Mouse (Mus musculus): ENCODE data around the gene Krtap3-2. TPM values are rescaled to one million over a fixed set of nuclear protein-coding genes. Genes with fewer than 3 reads are reported as not detected.
A peak's percentile ranks its signal among the peaks of the same experiment; 100 is the strongest.

The Krtap3-2 gene
- total and polyA plus RNA-seq, 3 experiments: 0.16 TPM; not detected in 2

- no peaks in the 10 kb centered on the region for H3K27me3 ChIP-seq (ENCODE audit: insufficient read depth, low read length)
- no peaks in the 10 kb centered on the region for H3K4me1 ChIP-seq (ENCODE audit: insufficient read depth, low read depth, low read length)
- no peak for DNase-seq (ENCODE audit: low spot score)
- no peak for ATAC-seq (ENCODE audit: extremely low read depth, insufficient number of reproducible peaks, low FRiP score, poor library complexity, severe bottlenecking)
- no peaks in the 10 kb centered on the region for H3K36me3 ChIP-seq (replicated peaks)
- H3K9me3 ChIP-seq (replicated peaks): peaks cover 11% of the 10 kb centered on the region
- TF ChIP-seq POLR2AphosphoS5 (IDR thresholded peaks at IDR 0.05; ENCODE audit: insufficient replicate concordance, low read depth, low read length) (no peak), TAL1 (conservative IDR thresholded peaks at IDR 0.05; ENCODE audit: low read depth, low read length) (no peak), GATA2 (IDR thresholded peaks at IDR 0.05; ENCODE audit: borderline replicate concordance, low read depth, low read length) (no peak), CTCF (IDR thresholded peaks at IDR 0.05; ENCODE audit: low read depth, low read length) (no peak), GATA1 (IDR thresholded peaks at IDR 0.05; ENCODE audit: borderline replicate concordance, low read length) (no peak)
- no peak overlapping the region for H3K4me3 ChIP-seq (ENCODE audit: low read depth, low read length)
Observed at GRCm38 (mm10) chr11:99581051-99581450, 24.4 kb upstream of the Krtap3-2 start.

DNA sequence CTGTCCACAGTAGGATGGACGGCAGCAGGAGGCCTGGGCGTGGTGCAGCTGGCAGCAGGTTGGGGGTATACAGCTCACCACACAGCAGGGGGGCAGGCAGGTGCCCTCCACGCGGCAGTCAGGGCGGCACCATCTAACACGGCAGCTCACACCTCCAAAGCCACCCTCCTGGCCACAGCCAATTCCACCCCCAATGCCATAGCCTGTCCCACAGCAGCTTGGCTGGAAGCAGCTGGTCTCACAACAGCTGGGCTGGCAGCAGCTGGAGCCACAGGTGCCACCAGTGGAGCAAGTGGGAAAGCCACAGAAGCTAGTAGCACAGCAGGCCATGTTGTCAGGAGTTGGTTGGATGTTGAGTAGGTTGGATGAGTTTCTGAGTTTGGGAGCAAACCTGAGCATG lies 24.0 kb upstream of the Krtap3-2 start, which contains the start of gene Krtap1-5:
Krtap1-5 (minus strand) TSS at position 381 of the 400 bp plus-strand sequence.
- Histone ChIP-seq H3K4me1 (ENCODE audit: insufficient read depth, low read depth, low read length) (no peaks in the 10 kb centered on the region), H3K27me3 (ENCODE audit: insufficient read depth, low read length) (no peaks in the 10 kb centered on the region), H3K9me3 (replicated peaks) (peaks cover 11% of the 10 kb centered on the region), H3K36me3 (replicated peaks) (no peaks in the 10 kb centered on the region), H3K4me3 (ENCODE audit: low read depth, low read length) (no peak within 1 kb of the TSS)
- no peak for ATAC-seq (ENCODE audit: extremely low read depth, insufficient number of reproducible peaks, low FRiP score, poor library complexity, severe bottlenecking)
- TF ChIP-seq GATA2 (IDR thresholded peaks at IDR 0.05; ENCODE audit: borderline replicate concordance, low read depth, low read length) (no peak), POLR2AphosphoS5 (IDR thresholded peaks at IDR 0.05; ENCODE audit: insufficient replicate concordance, low read depth, low read length) (no peak), GATA1 (IDR thresholded peaks at IDR 0.05; ENCODE audit: borderline replicate concordance, low read length) (no peak), TAL1 (conservative IDR thresholded peaks at IDR 0.05; ENCODE audit: low read depth, low read length) (no peak), CTCF (IDR thresholded peaks at IDR 0.05; ENCODE audit: low read depth, low read length) (no peak)
- no peak for DNase-seq (ENCODE audit: low spot score)

DNA sequence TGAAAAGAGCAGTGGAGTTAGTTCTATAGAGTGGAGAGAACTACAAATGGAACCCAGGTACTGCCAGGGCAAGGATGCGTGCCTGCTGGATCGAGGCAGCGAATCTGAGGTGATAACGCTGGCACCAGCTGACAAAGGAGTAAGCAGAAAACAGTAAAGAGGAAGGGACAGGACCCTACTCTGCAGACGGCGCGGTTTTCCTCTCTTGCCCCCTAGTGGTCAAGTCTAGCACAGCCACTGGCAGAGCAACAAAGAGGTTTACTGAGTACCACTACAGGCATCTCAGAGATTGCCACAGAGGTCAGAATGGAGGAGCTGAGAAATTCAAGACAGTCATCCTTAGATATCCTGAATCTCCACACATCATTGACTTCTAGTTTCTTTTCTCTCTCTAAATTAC lies 17.5 kb upstream of the Krtap3-2 start:
- Histone ChIP-seq H3K4me3 (ENCODE audit: low read depth, low read length) (no peak overlapping the region), H3K9me3 (replicated peaks) (peaks cover 11% of the 10 kb centered on the region)
- ATAC-seq (ENCODE audit: extremely low read depth, insufficient number of reproducible peaks, low FRiP score, poor library complexity, severe bottlenecking): peak; percentile 45; the same call in 1 of the 2 replicates

GRCm38 (mm10) chr11:99573164-99573563 lies 16.5 kb upstream of the Krtap3-2 start:
- Histone ChIP-seq H3K27me3 (ENCODE audit: insufficient read depth, low read length) (no peaks in the 10 kb centered on the region), H3K36me3 (replicated peaks) (no peaks in the 10 kb centered on the region), H3K4me1 (ENCODE audit: insufficient read depth, low read depth, low read length) (no peaks in the 10 kb centered on the region), H3K9me3 (replicated peaks) (peaks cover 11% of the 10 kb centered on the region), H3K4me3 (ENCODE audit: low read depth, low read length) (no peak overlapping the region)
- no peak for DNase-seq (ENCODE audit: low spot score)
- ATAC-seq (ENCODE audit: extremely low read depth, insufficient number of reproducible peaks, low FRiP score, poor library complexity, severe bottlenecking): no peak
- TF ChIP-seq CTCF (IDR thresholded peaks at IDR 0.05; ENCODE audit: low read depth, low read length): no peak
- no peak for TF ChIP-seq POLR2AphosphoS5 (IDR thresholded peaks at IDR 0.05; ENCODE audit: insufficient replicate concordance, low read depth, low read length)
- no peak for TF ChIP-seq GATA1 (IDR thresholded peaks at IDR 0.05; ENCODE audit: borderline replicate concordance, low read length)
- TF ChIP-seq GATA2 (IDR thresholded peaks at IDR 0.05; ENCODE audit: borderline replicate concordance, low read depth, low read length): no peak
- no peak for TF ChIP-seq TAL1 (conservative IDR thresholded peaks at IDR 0.05; ENCODE audit: low read depth, low read length)

More for the DNA sequence above, 17.5 kb upstream of the Krtap3-2 start:
- peak; percentile 2 for DNase-seq (ENCODE audit: low spot score)
- TF ChIP-seq CTCF (IDR thresholded peaks at IDR 0.05; ENCODE audit: low read depth, low read length): peak; percentile 38; the same call in 1 of the 2 replicates
- TF ChIP-seq POLR2AphosphoS5 (IDR thresholded peaks at IDR 0.05; ENCODE audit: insufficient replicate concordance, low read depth, low read length): no peak
- Histone ChIP-seq H3K27me3 (ENCODE audit: insufficient read depth, low read length) (no peaks in the 10 kb centered on the region), H3K4me1 (ENCODE audit: insufficient read depth, low read depth, low read length) (no peaks in the 10 kb centered on the region), H3K36me3 (replicated peaks) (no peaks in the 10 kb centered on the region)

DNA sequence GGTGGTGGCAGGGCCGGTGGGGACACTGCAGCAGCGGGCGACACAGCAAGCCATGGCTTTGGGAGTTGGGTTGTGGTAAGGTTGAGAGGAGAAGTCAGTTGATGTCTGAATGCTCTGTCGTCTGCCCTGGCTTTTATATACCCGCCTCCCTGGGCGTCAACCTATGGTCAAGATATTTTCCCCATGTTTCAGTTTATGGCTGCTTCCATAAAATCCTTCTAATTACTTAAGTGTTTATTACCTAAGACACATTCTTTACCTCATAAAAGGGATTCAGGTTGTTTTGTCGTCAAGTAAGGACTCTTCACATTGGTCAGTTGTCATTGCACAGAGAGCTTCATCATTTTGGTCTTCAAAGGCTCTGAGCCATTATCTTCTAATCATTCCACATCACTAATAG lies 9.9 kb upstream of the Krtap3-2 start, which contains the start of gene Krtap3-1:
Krtap3-1 (minus strand) TSS at position 101 of the 400 bp plus-strand sequence.
- Histone ChIP-seq H3K27me3 (ENCODE audit: insufficient read depth, low read length) (no peaks in the 10 kb centered on the region), H3K9me3 (replicated peaks) (peaks cover 12% of the 10 kb centered on the region), H3K4me1 (ENCODE audit: insufficient read depth, low read depth, low read length) (no peaks in the 10 kb centered on the region), H3K4me3 (ENCODE audit: low read depth, low read length) (no peak within 1 kb of the TSS), H3K36me3 (replicated peaks) (no peaks in the 10 kb centered on the region)
- no peak for TF ChIP-seq CTCF (IDR thresholded peaks at IDR 0.05; ENCODE audit: low read depth, low read length)
- no peak for TF ChIP-seq GATA1 (IDR thresholded peaks at IDR 0.05; ENCODE audit: borderline replicate concordance, low read length)
- TF ChIP-seq TAL1 (conservative IDR thresholded peaks at IDR 0.05; ENCODE audit: low read depth, low read length): no peak
- TF ChIP-seq GATA2 (IDR thresholded peaks at IDR 0.05; ENCODE audit: borderline replicate concordance, low read depth, low read length): no peak
- TF ChIP-seq POLR2AphosphoS5 (IDR thresholded peaks at IDR 0.05; ENCODE audit: insufficient replicate concordance, low read depth, low read length): no peak
- no peak for DNase-seq (ENCODE audit: low spot score)
- no peak for ATAC-seq (ENCODE audit: extremely low read depth, insufficient number of reproducible peaks, low FRiP score, poor library complexity, severe bottlenecking)

DNA sequence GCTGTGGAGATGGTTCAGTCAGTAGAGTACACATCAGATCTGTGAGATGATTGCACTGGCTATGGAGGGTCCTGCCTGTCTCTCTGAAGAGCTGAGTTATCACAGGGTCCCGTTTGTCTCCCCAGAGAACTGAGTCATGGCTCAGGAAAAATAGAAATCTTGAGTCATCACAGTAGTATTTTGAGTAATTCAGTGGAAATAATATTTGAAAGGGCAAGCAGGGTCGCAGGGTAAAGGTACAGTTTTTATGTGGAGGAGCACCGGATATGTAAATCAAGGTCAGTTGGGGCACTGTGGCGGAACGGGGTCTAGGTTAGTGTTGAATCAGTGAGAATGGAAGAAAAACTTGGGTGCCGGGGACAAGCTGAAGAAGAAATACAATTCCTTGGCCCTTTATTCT lies 5.9 kb upstream of the Krtap3-2 start:
- ATAC-seq (ENCODE audit: extremely low read depth, insufficient number of reproducible peaks, low FRiP score, poor library complexity, severe bottlenecking) (no peak), DNase-seq (ENCODE audit: low spot score) (no peak)
- no peaks in the 10 kb centered on the region for H3K4me1 ChIP-seq (ENCODE audit: insufficient read depth, low read depth, low read length)
- H3K9me3 ChIP-seq (replicated peaks): peaks cover 11% of the 10 kb centered on the region
- TF ChIP-seq TAL1 (conservative IDR thresholded peaks at IDR 0.05; ENCODE audit: low read depth, low read length): no peak
- TF ChIP-seq POLR2AphosphoS5 (IDR thresholded peaks at IDR 0.05; ENCODE audit: insufficient replicate concordance, low read depth, low read length): no peak
- TF ChIP-seq CTCF (IDR thresholded peaks at IDR 0.05; ENCODE audit: low read depth, low read length): no peak
- no peak for TF ChIP-seq GATA2 (IDR thresholded peaks at IDR 0.05; ENCODE audit: borderline replicate concordance, low read depth, low read length)
- TF ChIP-seq GATA1 (IDR thresholded peaks at IDR 0.05; ENCODE audit: borderline replicate concordance, low read length): no peak
- H3K36me3 ChIP-seq (replicated peaks): no peaks in the 10 kb centered on the region
- no peaks in the 10 kb centered on the region for H3K27me3 ChIP-seq (ENCODE audit: insufficient read depth, low read length)
- H3K4me3 ChIP-seq (ENCODE audit: low read depth, low read length): no peak overlapping the region

Data from G1E (cell line).